Mouse (Mus musculus): ENCODE data around the gene Nol10. TPM values are rescaled to one million over a fixed set of nuclear protein-coding genes. Genes with fewer than 3 reads are reported as not detected.
"Not testable (repeated sequence)": the region's sequence is repeated elsewhere in the genome, so short reads cannot be mapped to it uniquely, and the experiment has no call there.

The Nol10 gene
- polyA plus RNA-seq, 1 experiment from 2014 or later = 12.1 TPM

- Histone ChIP-seq H3K4me1 (ENCODE audit: control insufficient read depth, insufficient read depth, low read length) (no peaks in the 10 kb centered on the region), H3K4me2 (ENCODE audit: low read depth, low read length) (no peak overlapping the region), H3K36me3 (ENCODE audit: control insufficient read depth, insufficient read depth) (no peaks in the 10 kb centered on the region), H3K9ac (ENCODE audit: low read length) (no peak overlapping the region), H3K9me3 (replicated peaks; ENCODE audit: control insufficient read depth, low read length) (peaks cover 3% of the 10 kb centered on the region; the same call in 1 of the 2 replicates), H3K4me3 (ENCODE audit: low read length) (no peak overlapping the region), H3K27me3 (ENCODE audit: control insufficient read depth, insufficient read depth, low read length) (no peaks in the 10 kb centered on the region), H3K27ac (ENCODE audit: low read length) (no peak overlapping the region)
- 71% methylated on average over 7 of the region's 7 CpGs for WGBS
- ATAC-seq (replicated peaks; ENCODE audit: extremely low read depth, insufficient read depth, low FRiP score) = no peak
Measured at GRCm38 (mm10) chr12:17469869-17470268, 121.6 kb downstream of the Nol10 start.

DNA sequence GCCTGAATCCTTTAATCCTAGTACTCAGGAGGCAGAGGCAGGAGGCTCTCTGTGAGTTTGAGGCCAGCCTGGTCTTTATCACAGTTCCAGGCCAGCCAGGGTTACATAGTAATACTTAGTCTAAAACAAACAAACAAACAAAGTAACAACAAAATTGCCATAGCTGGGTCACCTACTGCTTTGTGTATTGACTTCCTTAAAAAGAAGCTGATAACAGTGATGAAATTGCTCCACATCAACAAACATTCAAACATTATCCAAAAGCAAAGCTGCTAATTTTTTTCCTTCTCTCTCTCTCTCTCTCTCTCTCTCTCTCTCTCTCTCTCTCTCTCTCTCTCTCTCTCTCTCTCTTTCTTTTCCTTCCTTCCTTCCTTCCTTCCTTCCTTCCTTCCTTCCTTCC is 122.3 kb downstream of the Nol10 start:
- H3K9ac ChIP-seq (ENCODE audit: low read length); H3K4me1 ChIP-seq (ENCODE audit: control insufficient read depth, insufficient read depth, low read length); H3K9me3 ChIP-seq (replicated peaks; ENCODE audit: control insufficient read depth, low read length); H3K4me3 ChIP-seq (ENCODE audit: low read length); H3K27me3 ChIP-seq (ENCODE audit: control insufficient read depth, insufficient read depth, low read length); H3K36me3 ChIP-seq (ENCODE audit: control insufficient read depth, insufficient read depth); H3K4me2 ChIP-seq (ENCODE audit: low read depth, low read length); H3K27ac ChIP-seq (ENCODE audit: low read length); ATAC-seq (replicated peaks; ENCODE audit: extremely low read depth, insufficient read depth, low FRiP score): not testable (repeated sequence)

DNA sequence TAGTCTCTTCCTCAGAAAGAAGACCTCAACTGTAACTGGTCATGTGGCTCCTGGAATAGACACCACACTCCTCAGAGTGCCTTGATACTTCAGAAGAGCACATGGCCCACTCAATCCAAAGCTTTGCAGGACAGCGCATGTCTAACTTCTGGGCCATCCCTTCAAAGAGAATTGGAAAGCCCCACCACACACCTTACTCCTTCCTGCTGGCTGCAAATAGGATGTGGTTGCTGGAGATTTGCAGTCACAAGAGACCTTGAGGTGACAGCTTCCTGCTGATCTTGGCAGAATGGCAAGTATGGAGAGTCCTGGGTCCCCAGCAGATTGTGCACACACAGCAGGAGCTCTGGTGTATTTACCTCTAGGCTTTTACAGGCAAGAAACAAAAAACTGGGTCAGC is 123.1 kb downstream of the Nol10 start:
- no peak overlapping the region for H3K4me3 ChIP-seq (ENCODE audit: low read length)
- H3K4me1 ChIP-seq (ENCODE audit: control insufficient read depth, insufficient read depth, low read length) = no peaks in the 10 kb centered on the region
- H3K9ac ChIP-seq (ENCODE audit: low read length) = no peak overlapping the region
- no peak overlapping the region for H3K27ac ChIP-seq (ENCODE audit: low read length)
- H3K27me3 ChIP-seq (ENCODE audit: control insufficient read depth, insufficient read depth, low read length) = no peaks in the 10 kb centered on the region
- no peaks in the 10 kb centered on the region for H3K9me3 ChIP-seq (replicated peaks; ENCODE audit: control insufficient read depth, low read length)
- no peak overlapping the region for H3K4me2 ChIP-seq (ENCODE audit: low read depth, low read length)
- WGBS = 81% methylated on average over 1 of the region's 1 CpGs
- ATAC-seq (replicated peaks; ENCODE audit: extremely low read depth, insufficient read depth, low FRiP score) = no peak
- no peaks in the 10 kb centered on the region for H3K36me3 ChIP-seq (ENCODE audit: control insufficient read depth, insufficient read depth)

- WGBS = 92% methylated on average over 3 of the region's 3 CpGs
- Histone ChIP-seq H3K9me3 (replicated peaks; ENCODE audit: control insufficient read depth, low read length) (no peaks in the 10 kb centered on the region), H3K4me3 (ENCODE audit: low read length) (no peak overlapping the region), H3K4me2 (ENCODE audit: low read depth, low read length) (no peak overlapping the region), H3K36me3 (ENCODE audit: control insufficient read depth, insufficient read depth) (no peaks in the 10 kb centered on the region), H3K4me1 (ENCODE audit: control insufficient read depth, insufficient read depth, low read length) (no peaks in the 10 kb centered on the region), H3K27ac (ENCODE audit: low read length) (no peak overlapping the region), H3K27me3 (ENCODE audit: control insufficient read depth, insufficient read depth, low read length) (no peaks in the 10 kb centered on the region), H3K9ac (ENCODE audit: low read length) (no peak overlapping the region)
- no peak for ATAC-seq (replicated peaks; ENCODE audit: extremely low read depth, insufficient read depth, low FRiP score)
Measured at GRCm38 (mm10) chr12:17473128-17473527, 124.9 kb downstream of the Nol10 start.

DNA sequence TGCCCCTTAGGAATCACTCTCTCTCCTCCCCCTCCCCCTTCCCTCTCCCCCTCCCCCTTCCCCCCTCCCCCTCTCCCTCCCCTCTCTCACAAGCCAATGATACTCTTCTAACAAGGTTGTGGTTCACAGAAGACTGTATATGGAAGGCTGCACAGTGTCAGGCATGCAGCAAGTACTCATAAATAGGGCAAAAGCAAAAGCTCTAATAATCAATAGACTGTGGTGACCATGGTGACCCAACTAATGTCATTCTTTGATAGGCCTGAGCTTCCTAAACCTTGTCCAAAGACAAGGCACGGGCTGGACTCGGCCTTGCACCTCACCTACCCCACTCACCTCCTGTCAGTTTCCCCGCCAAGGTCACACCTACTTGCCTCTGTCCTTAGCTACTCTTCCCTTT is 125.6 kb downstream of the Nol10 start:
- no peak overlapping the region for H3K9ac ChIP-seq (ENCODE audit: low read length)
- no peak for ATAC-seq (replicated peaks; ENCODE audit: extremely low read depth, insufficient read depth, low FRiP score)
- no peaks in the 10 kb centered on the region for H3K4me1 ChIP-seq (ENCODE audit: control insufficient read depth, insufficient read depth, low read length)
- H3K4me2 ChIP-seq (ENCODE audit: low read depth, low read length) = no peak overlapping the region
- no peak overlapping the region for H3K27ac ChIP-seq (ENCODE audit: low read length)
- no peaks in the 10 kb centered on the region for H3K9me3 ChIP-seq (replicated peaks; ENCODE audit: control insufficient read depth, low read length)
- no peaks in the 10 kb centered on the region for H3K27me3 ChIP-seq (ENCODE audit: control insufficient read depth, insufficient read depth, low read length)
- no peaks in the 10 kb centered on the region for H3K36me3 ChIP-seq (ENCODE audit: control insufficient read depth, insufficient read depth)
- H3K4me3 ChIP-seq (ENCODE audit: low read length) = no peak overlapping the region
- 92% methylated on average over 3 of the region's 3 CpGs for WGBS

DNA sequence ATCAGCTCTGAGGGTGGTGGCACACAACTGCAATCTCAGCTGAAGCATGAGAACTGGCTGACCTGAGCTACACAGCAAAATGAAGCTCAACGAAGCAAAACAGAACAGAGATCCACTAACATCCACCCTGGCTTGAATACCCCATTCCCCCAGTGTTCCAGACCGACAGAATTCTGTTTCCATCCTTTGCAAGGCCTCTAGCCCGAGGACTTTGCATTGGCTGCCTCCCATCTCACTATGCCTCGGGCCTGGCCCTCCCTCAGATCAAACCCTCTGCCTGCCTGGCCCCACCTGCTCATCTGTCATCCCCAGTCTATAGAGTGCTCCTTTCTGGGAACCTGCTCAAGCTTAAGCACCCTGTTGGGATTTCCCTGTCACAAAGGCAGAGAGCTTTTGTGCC is 126.4 kb downstream of the Nol10 start:
- Histone ChIP-seq H3K9ac (ENCODE audit: low read length) (no peak overlapping the region), H3K27me3 (ENCODE audit: control insufficient read depth, insufficient read depth, low read length) (no peaks in the 10 kb centered on the region)
- 55% methylated on average over 4 of the region's 4 CpGs for WGBS

DNA sequence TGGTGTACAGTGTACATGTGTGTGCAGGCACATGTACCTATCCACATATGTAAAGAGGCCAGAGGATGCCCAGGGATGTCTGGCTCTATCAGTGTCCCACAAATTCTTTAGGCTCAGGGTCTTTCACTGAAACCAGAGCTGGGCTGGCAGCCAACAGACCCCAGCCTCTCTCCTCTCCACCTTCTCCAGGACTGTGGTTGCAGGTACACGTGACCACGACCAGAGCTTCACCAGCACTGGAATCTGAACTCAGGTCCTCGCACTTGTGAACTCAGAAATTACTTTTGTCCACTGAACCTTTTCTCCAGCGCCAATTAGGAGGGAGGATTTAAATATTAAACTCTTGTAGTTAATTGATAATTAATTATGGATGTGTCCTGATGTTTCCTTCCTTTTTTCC is 126.9 kb downstream of the Nol10 start:
- Histone ChIP-seq H3K9me3 (replicated peaks; ENCODE audit: control insufficient read depth, low read length) (no peaks in the 10 kb centered on the region), H3K4me2 (ENCODE audit: low read depth, low read length) (no peak overlapping the region), H3K9ac (ENCODE audit: low read length) (no peak overlapping the region), H3K4me1 (ENCODE audit: control insufficient read depth, insufficient read depth, low read length) (no peaks in the 10 kb centered on the region), H3K36me3 (ENCODE audit: control insufficient read depth, insufficient read depth) (no peaks in the 10 kb centered on the region), H3K27me3 (ENCODE audit: control insufficient read depth, insufficient read depth, low read length) (no peaks in the 10 kb centered on the region), H3K27ac (ENCODE audit: low read length) (no peak overlapping the region), H3K4me3 (ENCODE audit: low read length) (no peak overlapping the region)
- 79% methylated on average over 4 of the region's 4 CpGs for WGBS
- no peak for ATAC-seq (replicated peaks; ENCODE audit: extremely low read depth, insufficient read depth, low FRiP score)

More for the DNA sequence above, 126.4 kb downstream of the Nol10 start:
- no peak overlapping the region for H3K4me2 ChIP-seq (ENCODE audit: low read depth, low read length)
- no peak overlapping the region for H3K4me3 ChIP-seq (ENCODE audit: low read length)
- no peak overlapping the region for H3K27ac ChIP-seq (ENCODE audit: low read length)
- no peaks in the 10 kb centered on the region for H3K4me1 ChIP-seq (ENCODE audit: control insufficient read depth, insufficient read depth, low read length)
- no peak for ATAC-seq (replicated peaks; ENCODE audit: extremely low read depth, insufficient read depth, low FRiP score)
- H3K36me3 ChIP-seq (ENCODE audit: control insufficient read depth, insufficient read depth) = no peaks in the 10 kb centered on the region
- no peaks in the 10 kb centered on the region for H3K9me3 ChIP-seq (replicated peaks; ENCODE audit: control insufficient read depth, low read length)

GRCm38 (mm10) chr12:17478196-17478595 is 129.9 kb downstream of the Nol10 start:
- Histone ChIP-seq H3K27me3 (ENCODE audit: control insufficient read depth, insufficient read depth, low read length) (no peaks in the 10 kb centered on the region), H3K36me3 (ENCODE audit: control insufficient read depth, insufficient read depth) (no peaks in the 10 kb centered on the region), H3K27ac (ENCODE audit: low read length) (no peak overlapping the region), H3K9me3 (replicated peaks; ENCODE audit: control insufficient read depth, low read length) (no peaks in the 10 kb centered on the region), H3K9ac (ENCODE audit: low read length) (no peak overlapping the region), H3K4me3 (ENCODE audit: low read length) (no peak overlapping the region), H3K4me2 (ENCODE audit: low read depth, low read length) (no peak overlapping the region), H3K4me1 (ENCODE audit: control insufficient read depth, insufficient read depth, low read length) (no peaks in the 10 kb centered on the region)
- ATAC-seq (replicated peaks; ENCODE audit: extremely low read depth, insufficient read depth, low FRiP score) = no peak
- 82% methylated on average over 12 of the region's 12 CpGs for WGBS

GRCm38 (mm10) chr12:17478856-17479255 is 130.6 kb downstream of the Nol10 start:
- Histone ChIP-seq H3K4me3 (ENCODE audit: low read length) (no peak overlapping the region), H3K36me3 (ENCODE audit: control insufficient read depth, insufficient read depth) (no peaks in the 10 kb centered on the region), H3K9ac (ENCODE audit: low read length) (no peak overlapping the region), H3K4me1 (ENCODE audit: control insufficient read depth, insufficient read depth, low read length) (no peaks in the 10 kb centered on the region), H3K27ac (ENCODE audit: low read length) (no peak overlapping the region), H3K27me3 (ENCODE audit: control insufficient read depth, insufficient read depth, low read length) (no peaks in the 10 kb centered on the region), H3K9me3 (replicated peaks; ENCODE audit: control insufficient read depth, low read length) (no peaks in the 10 kb centered on the region), H3K4me2 (ENCODE audit: low read depth, low read length) (no peak overlapping the region)
- 83% methylated on average over 2 of the region's 2 CpGs for WGBS
- ATAC-seq (replicated peaks; ENCODE audit: extremely low read depth, insufficient read depth, low FRiP score) = no peak
